Mouse (Mus musculus) liver, embryonic 14.5 days (tissue): ENCODE measurements around the gene Dock1. TPM values are rescaled to one million over a fixed set of nuclear protein-coding genes. Genes with fewer than 3 reads are reported as not detected.

Source experiments
- ATAC-seq: fragments of 200-750 bp; cut with Nextera tagmentation; 2 replicates; pipeline ENCODE4 v1.8.0; 2017; ENCODE audit warnings: moderate number of reproducible peaks, mild to moderate bottlenecking, moderate library complexity; ENCODE audit not compliant: insufficient read depth
- DNase-seq, 3 experiments: peaks; one replicate each; pipeline ENCODE4 v3.0.0-alpha.2; 2012 to 2013; ENCODE audit warnings: low read depth in 3 of 3, low spot score in 3 of 3
- H3K27ac ChIP-seq: fragments of 300-500 bp; sonication (generic); 2 replicates; pipeline ENCODE4 v1.5.1; 2014; ENCODE audit warnings: moderate library complexity, mild to moderate bottlenecking, control low read depth, inconsistent platforms
- H3K27me3 ChIP-seq: fragments of 300-500 bp; sonication (generic); 2 replicates; pipeline ENCODE4 v1.6.1; 2014; ENCODE audit warnings: mild to moderate bottlenecking, low read length, moderate library complexity; ENCODE audit not compliant: control insufficient read depth, insufficient read depth
- H3K36me3 ChIP-seq: fragments of 300-500 bp; sonication (generic); replicated peaks from 2 replicates; pipeline ENCODE4 v1.6.1; 2014; ENCODE audit warnings: low read depth; ENCODE audit not compliant: control insufficient read depth, insufficient read depth
- H3K4me1 ChIP-seq, 2 experiments: fragments of 200-500 bp in 1 of 2; fragments of 300-500 bp in 1 of 2; sonication (generic) in 1 of 2; replicated peaks; 2 replicates each; pipeline ENCODE4 v1.6.1; 2012 to 2014; ENCODE audit warnings: antibody characterized with exemption in 1 of 2, inconsistent platforms in 1 of 2, low read length in 1 of 2; ENCODE audit not compliant: control insufficient read depth in 2 of 2, insufficient read depth in 2 of 2
- H3K4me2 ChIP-seq: fragments of 300-500 bp; sonication (generic); 2 replicates; pipeline ENCODE4 v1.6.1; 2014; ENCODE audit warnings: low read depth, mild to moderate bottlenecking, control low read depth, moderate library complexity
- H3K4me3 ChIP-seq, 2 experiments: fragments of 200-500 bp in 1 of 2; fragments of 300-500 bp in 1 of 2; sonication (generic) in 1 of 2; 2 replicates each; pipeline ENCODE4 v1.5.1; 2012 to 2014; ENCODE audit warnings: low read depth in 2 of 2, low read length in 2 of 2, mild to moderate bottlenecking in 2 of 2, control low read depth in 1 of 2, inconsistent platforms in 1 of 2, moderate library complexity in 1 of 2; ENCODE audit not compliant: insufficient read depth in 1 of 2
- H3K9ac ChIP-seq: fragments of 300-500 bp; sonication (generic); replicated peaks from 2 replicates; pipeline ENCODE4 v1.6.1; 2014; ENCODE audit warnings: mild to moderate bottlenecking, control low read depth, moderate library complexity
- H3K9me3 ChIP-seq: fragments of 300-500 bp; sonication (generic); 2 replicates; pipeline ENCODE4 v1.6.1; 2016; ENCODE audit warnings: low read length, mixed read lengths; ENCODE audit not compliant: control insufficient read depth
- CTCF ChIP-seq: IDR thresholded peaks from 2 replicates; pipeline ENCODE4 v1.5.1; 2016; ENCODE audit warnings: antibody characterized with exemption, low read depth, control low read depth
- EP300 ChIP-seq: IDR thresholded peaks from 2 replicates; pipeline ENCODE4 v1.6.1; 2016; ENCODE audit warnings: antibody characterized with exemption, low read depth
- WGBS: fragments of 180-500 bp; shearing (Covaris S2); extraction: QIAGEN DNeasy Blood & Tissue Kit; methylation state at CpG from one replicate; pipeline ENCODE4 v1.1.7; 2014; ENCODE audit not compliant: insufficient replicate concordance; 5-methylcytosine and 5-hydroxymethylcytosine counted together
- polyA plus RNA-seq, 2 experiments: library from polyadenylated mRNA; depleted of rRNA in 1 of 2; stranded (reverse) in 1 of 2; unstranded in 1 of 2; fragments of >200 nt; fragmentation: Nextera tagmentation in 1 of 2; extraction: Ambion mirVana in 1 of 2; gene quantifications; 2 replicates each; pipeline versions ENCODE4 v1.2.1 to v1.2.3; 2012 to 2014

Dock1 gene
- polyA plus RNA-seq, 2 experiments = 1.9 to 2.5 TPM

GRCm38 (mm10) chr7:134722361-134722760 is 51.9 kb downstream of the Dock1 start:
- TF ChIP-seq CTCF (no peak), EP300 (no peak)
- WGBS = 67% methylated on average over 7 of the region's 7 CpGs
- DNase-seq = no peak

GRCm38 (mm10) chr7:134722955-134723354 is 52.5 kb downstream of the Dock1 start:
- Histone ChIP-seq H3K9ac (no peak overlapping the region), H3K27me3 (no peaks in the 10 kb centered on the region), H3K9me3 (no peaks in the 10 kb centered on the region), H3K27ac (no peak overlapping the region), H3K4me1 (no peaks in the 10 kb centered on the region), H3K4me3 (no peak overlapping the region), H3K4me2 (no peak overlapping the region), H3K36me3 (no peaks in the 10 kb centered on the region)
- ATAC-seq (no peak), DNase-seq (no peak)
- TF ChIP-seq EP300 = no peak
- no peak for TF ChIP-seq CTCF
- WGBS = 67% methylated on average over 9 of the region's 9 CpGs

More at GRCm38 (mm10) chr7:134722361-134722760, 51.9 kb downstream of the Dock1 start:
- H3K27me3 ChIP-seq = no peaks in the 10 kb centered on the region
- H3K36me3 ChIP-seq = no peaks in the 10 kb centered on the region
- no peak for ATAC-seq
- H3K9ac ChIP-seq = no peak overlapping the region
- no peak overlapping the region for H3K27ac ChIP-seq
- H3K4me2 ChIP-seq = no peak overlapping the region
- no peaks in the 10 kb centered on the region for H3K9me3 ChIP-seq
- no peak overlapping the region for H3K4me3 ChIP-seq
- H3K4me1 ChIP-seq = no peaks in the 10 kb centered on the region

GRCm38 (mm10) chr7:134723509-134723908 is 53.1 kb downstream of the Dock1 start:
- WGBS = 58% methylated on average over 5 of the region's 5 CpGs
- Histone ChIP-seq H3K9me3 (no peaks in the 10 kb centered on the region), H3K36me3 (no peaks in the 10 kb centered on the region), H3K27me3 (no peaks in the 10 kb centered on the region), H3K4me1 (no peaks in the 10 kb centered on the region), H3K27ac (no peak overlapping the region), H3K9ac (no peak overlapping the region), H3K4me3 (no peak overlapping the region), H3K4me2 (no peak overlapping the region)
- DNase-seq = no peak
- no peak for ATAC-seq
- TF ChIP-seq CTCF (no peak), EP300 (no peak)

- no peak overlapping the region for H3K27ac ChIP-seq
- H3K27me3 ChIP-seq = no peaks in the 10 kb centered on the region
- no peak overlapping the region for H3K4me3 ChIP-seq
- H3K9ac ChIP-seq = no peak overlapping the region
- DNase-seq (no peak), ATAC-seq (no peak)
- no peak for TF ChIP-seq EP300
- TF ChIP-seq CTCF = no peak
- H3K4me2 ChIP-seq = no peak overlapping the region
- no peaks in the 10 kb centered on the region for H3K4me1 ChIP-seq
- no peaks in the 10 kb centered on the region for H3K9me3 ChIP-seq
- no peaks in the 10 kb centered on the region for H3K36me3 ChIP-seq
- 34% methylated on average over 7 of the region's 7 CpGs for WGBS
These were observed 54.4 kb downstream of the Dock1 start for GRCm38 (mm10) chr7:134724841-134725240.

GRCm38 (mm10) chr7:134725551-134726529 is 55.4 kb downstream of the Dock1 start:
- Histone ChIP-seq H3K4me1 (no peaks in the 10 kb centered on the region), H3K27ac (no peak overlapping the region), H3K36me3 (no peaks in the 10 kb centered on the region), H3K27me3 (no peaks in the 10 kb centered on the region), H3K4me2 (no peak overlapping the region), H3K4me3 (no peak overlapping the region), H3K9me3 (no peaks in the 10 kb centered on the region), H3K9ac (no peak overlapping the region)
- no peak for TF ChIP-seq EP300
- TF ChIP-seq CTCF = no peak
- ATAC-seq (no peak), DNase-seq (no peak)
- WGBS = 33% methylated on average over 11 of the region's 11 CpGs
